Mouse (Mus musculus) lung, adult 2 months (tissue): ENCODE results near the gene Iqcn.

Experiments
- CTCF ChIP-seq: fragments of 200-500 bp; IDR thresholded peaks from 2 replicates; pipeline ENCODE4 v1.5.1; 2011; ENCODE audit warnings: mild to moderate bottlenecking, low read length, control low read depth; ENCODE audit not compliant: insufficient read depth
- POLR2A ChIP-seq: fragments of 200-500 bp; IDR thresholded peaks from 2 replicates; pipeline ENCODE4 v1.6.1; 2011; ENCODE audit warnings: low read depth, mild to moderate bottlenecking, control low read depth, low read length, borderline replicate concordance; ENCODE audit errors: extremely low read depth

DNA sequence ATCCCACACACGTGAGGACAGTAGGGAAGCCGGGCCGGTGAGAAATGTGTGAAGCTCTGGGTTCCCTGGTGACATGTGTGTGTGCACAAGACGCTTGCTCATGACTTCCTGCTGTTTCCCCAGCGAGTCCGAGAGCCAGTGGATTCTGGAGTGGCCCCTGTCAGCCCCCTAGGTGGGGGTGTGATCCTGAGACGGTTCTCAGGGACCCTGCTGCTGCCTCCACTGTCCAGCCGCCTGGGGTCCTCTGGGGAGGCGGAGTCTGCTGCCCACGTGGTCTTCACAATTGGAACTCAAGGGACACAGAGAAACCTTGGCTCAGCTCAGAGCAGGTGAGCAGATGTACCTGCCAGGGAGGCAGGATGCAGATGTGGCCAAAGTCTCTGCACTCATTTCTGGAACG lies 23.5 kb downstream of the Iqcn start:
- TF ChIP-seq POLR2A = no peak
- no peak for TF ChIP-seq CTCF
